Comparison of ENCODE assay signal across 8 mouse cellular contexts in genomic region chr7:92093860-92094259, GRCm38 (mm10).
DNase-seq lines count a peak whose midpoint lies in the region; ATAC-seq and TF ChIP-seq lines count a peak whose summit lies in the region.

No protein-coding gene starts in this region.

- WGBS in heart, postnatal 0 days: 1% methylated on average over 3 of the region's 3 CpGs
- 3% methylated on average over 3 of the region's 3 CpGs for WGBS in lung, postnatal 0 days

- H3K4me2 ChIP-seq in heart, postnatal 0 days (ENCODE audit: low read depth, low read length): no peak overlapping the region
- no peak overlapping the region for H3K4me2 ChIP-seq in lung, postnatal 0 days (replicated peaks; ENCODE audit: low read depth, low read length)

- ATAC-seq in common myeloid progenitor, adult 5-6 weeks (replicated peaks; ENCODE audit: low read depth, poor library complexity, severe bottlenecking): peak; percentile 100
- ATAC-seq in heart, postnatal 0 days (ENCODE audit: insufficient read depth, low read depth): peak; percentile 51; the same call in 1 of the 2 replicates
- ATAC-seq in lung, postnatal 0 days: no peak; the same call in 1 of the 2 replicates
- no peak for ATAC-seq in erythroid progenitor cell, adult 5-6 weeks (replicated peaks; ENCODE audit: low FRiP score, poor library complexity, severe bottlenecking)

- H3K9me3 ChIP-seq in E14TG2a.4 (ENCODE audit: low read length): no peaks in the 10 kb centered on the region
- H3K9me3 ChIP-seq in heart, postnatal 0 days (replicated peaks; ENCODE audit: control insufficient read depth, low read length): no peaks in the 10 kb centered on the region
- no peaks in the 10 kb centered on the region for H3K9me3 ChIP-seq in lung, postnatal 0 days (ENCODE audit: low read length)

- H3K9ac ChIP-seq in heart, postnatal 0 days (replicated peaks; ENCODE audit: low read depth, low read length): no peak overlapping the region
- no peak overlapping the region for H3K9ac ChIP-seq in lung, postnatal 0 days (replicated peaks; ENCODE audit: low read depth)

- TF ChIP-seq CTCF in E14TG2a.4 (conservative IDR thresholded peaks at IDR 0.05; ENCODE audit: low read length): peak; percentile 52
- TF ChIP-seq CTCF in heart, postnatal 0 days (IDR thresholded peaks at IDR 0.05; ENCODE audit: low read depth): peak; percentile 86
- TF ChIP-seq CTCF in lung, postnatal 0 days (IDR thresholded peaks at IDR 0.05): peak; percentile 78

- no peaks in the 10 kb centered on the region for H3K27me3 ChIP-seq in E14TG2a.4 (ENCODE audit: insufficient read depth, low read length)
- H3K27me3 ChIP-seq in heart, postnatal 0 days (ENCODE audit: control insufficient read depth, insufficient read depth, low read length): no peaks in the 10 kb centered on the region
- no peaks in the 10 kb centered on the region for H3K27me3 ChIP-seq in lung, postnatal 0 days (replicated peaks; ENCODE audit: insufficient read depth, low read length)

- no peak overlapping the region for H3K4me3 ChIP-seq in E14TG2a.4 (replicated peaks; ENCODE audit: low read length)
- no peak overlapping the region for H3K4me3 ChIP-seq in heart, postnatal 0 days (ENCODE audit: low read depth, low read length)
- no peak overlapping the region for H3K4me3 ChIP-seq in lung, postnatal 0 days (ENCODE audit: low read depth, low read length)

- H3K36me3 ChIP-seq in E14TG2a.4 (ENCODE audit: insufficient read depth, low read length): no peaks in the 10 kb centered on the region
- H3K36me3 ChIP-seq in heart, postnatal 0 days (replicated peaks; ENCODE audit: control insufficient read depth, insufficient read depth, low read length): no peaks in the 10 kb centered on the region
- no peaks in the 10 kb centered on the region for H3K36me3 ChIP-seq in lung, postnatal 0 days (ENCODE audit: insufficient read depth, low read length)

- no peaks in the 10 kb centered on the region for H3K4me1 ChIP-seq in E14TG2a.4 (replicated peaks; ENCODE audit: low read depth, low read length)
- H3K4me1 ChIP-seq in heart, postnatal 0 days (ENCODE audit: control insufficient read depth, insufficient read depth): no peaks in the 10 kb centered on the region
- H3K4me1 ChIP-seq in lung, postnatal 0 days (ENCODE audit: insufficient read depth, low read depth, low read length): no peaks in the 10 kb centered on the region

- peak; percentile 66 to 84 for DNase-seq in adrenal gland, adult (ENCODE audit: inconsistent age in 2 of 2, low spot score in 1 of 2)
- peak; percentile 67 for DNase-seq in heart, postnatal 0 days (ENCODE audit: low spot score)
- peak; percentile 62 for DNase-seq in kidney, postnatal 14 days
- peak; percentile 78 for DNase-seq in lung, postnatal 0 days (ENCODE audit: low spot score)
- peak; percentile 52 for DNase-seq in retina, adult 2 months (ENCODE audit: low read depth, low spot score)

- no peak overlapping the region for H3K27ac ChIP-seq in heart, postnatal 0 days (ENCODE audit: low read depth)
- H3K27ac ChIP-seq in lung, postnatal 0 days (ENCODE audit: low read length): no peak overlapping the region

- TF ChIP-seq EP300 in heart, postnatal 0 days (IDR thresholded peaks at IDR 0.05; ENCODE audit: low read depth): no peak
- TF ChIP-seq EP300 in lung, postnatal 0 days (IDR thresholded peaks at IDR 0.05): no peak

Comparison
In these comparisons a context has a peak if more than half of its experiments do, and no peak if none do; other contexts are left out.
1. ATAC-seq: peak in common myeloid progenitor, adult 5-6 weeks (single experiment) and heart, postnatal 0 days (single experiment); none in lung, postnatal 0 days (single experiment) and erythroid progenitor cell, adult 5-6 weeks (single experiment).
2. Peak in every context shown above with its lines, with median percentiles within 50 percentile points of each other: CTCF ChIP-seq and DNase-seq.